ENCODE assay signal across 25 mouse cellular contexts in genomic region chr16:10482343-10482742, GRCm38 (mm10). TPM values are rescaled to one million over a fixed set of nuclear protein-coding genes. Genes with fewer than 3 reads are reported as not detected.
DNase-seq lines count a peak whose midpoint lies in the region; ATAC-seq and TF ChIP-seq lines count a peak whose summit lies in the region.
"Had no signal": no experiment of that assay in that cellular context is flagged by ENCODE, and none has a peak within 500 bp of the region (broad histone marks: within the 10 kb centered on the region; RNA-seq: fewer than 3 reads in every experiment).

No protein-coding gene starts in this region.

- DNase-seq in adrenal gland, adult 2 months, result peak; percentile 11
- no peak for DNase-seq in adrenal gland, postnatal 36 days
- peak; percentile 73 for DNase-seq in kidney, adult 2 months
- DNase-seq in CH12.LX (ENCODE audit: extremely low read depth), result no peak
- DNase-seq in kidney, postnatal 36 days, result peak; percentile 27 to 34
- no peak for DNase-seq in embryo, embryonic 11 days
- DNase-seq: cerebellum, adult 18-20 months; cerebellum, postnatal 10 days; forebrain, postnatal 0 days; heart, postnatal 4 days; liver; lung, postnatal 36 days; right cerebral cortex, postnatal 4 days; thymus, adult 2 months; thymus, postnatal 36 days had no signal

- no peak for ATAC-seq in kidney, embryonic 15.5 days (replicated peaks; ENCODE audit: low FRiP score)
- ATAC-seq: forebrain, postnatal 0 days; intestine, embryonic 16.5 days had no signal

- no peaks in the 10 kb centered on the region for H3K4me1 ChIP-seq in kidney, adult 2 months (ENCODE audit: control insufficient read depth, insufficient read depth, low read length)
- no peaks in the 10 kb centered on the region for H3K4me1 ChIP-seq in kidney, embryonic 15.5 days
- peaks cover 7 to 26% of the 10 kb centered on the region in 2 experiments for H3K4me1 ChIP-seq in CH12.LX (ENCODE audit: control insufficient read depth in 1 of 2, insufficient read depth in 2 of 2)
- H3K4me1 ChIP-seq: forebrain, embryonic 12.5 days; heart, embryonic 12.5 days; hindbrain, embryonic 13.5 days; lung, embryonic 15.5 days; megakaryocyte, embryonic 14.5 days; midbrain, embryonic 12.5 days; neural tube, embryonic 13.5 days had no signal

- in situ Hi-C loops in CH12.LX (cut with MboI; ENCODE audit: low pct_ligation_motif_present, low pct_unique_long_range_greater_than_20kb, low sequenced_read_pairs), result no loop called here

- H3K36me3 ChIP-seq in kidney, adult 2 months (ENCODE audit: control insufficient read depth, insufficient read depth, low read length), result no peaks in the 10 kb centered on the region
- no peaks in the 10 kb centered on the region for H3K36me3 ChIP-seq in kidney, embryonic 15.5 days
- no peaks in the 10 kb centered on the region for H3K36me3 ChIP-seq in CH12.LX (replicated peaks in 1 of 2; ENCODE audit: control insufficient read depth in 1 of 2, insufficient read depth in 1 of 2, low read length in 1 of 2)
- H3K36me3 ChIP-seq: forebrain, embryonic 12.5 days; heart, embryonic 12.5 days; hindbrain, embryonic 13.5 days; lung, embryonic 15.5 days; midbrain, embryonic 12.5 days; neural tube, embryonic 13.5 days had no signal

- no peaks in the 10 kb centered on the region for H3K79me2 ChIP-seq in CH12.LX (replicated peaks; ENCODE audit: control insufficient read depth, extremely low read depth, insufficient read depth, poor library complexity, severe bottlenecking)

- no peaks in the 10 kb centered on the region for H3K27me3 ChIP-seq in kidney, adult 2 months (replicated peaks; ENCODE audit: control insufficient read depth, insufficient read depth, low read length)
- no peaks in the 10 kb centered on the region for H3K27me3 ChIP-seq in kidney, embryonic 15.5 days
- no peaks in the 10 kb centered on the region for H3K27me3 ChIP-seq in CH12.LX (replicated peaks)
- H3K27me3 ChIP-seq: hindbrain, embryonic 13.5 days; lung, embryonic 15.5 days; midbrain, embryonic 12.5 days had no signal

- H3K27ac ChIP-seq in kidney, adult 2 months (ENCODE audit: insufficient read depth, low read depth, low read length), result peak overlapping the region; percentile 41; the same call in 1 of the 2 replicates
- H3K27ac ChIP-seq in kidney, embryonic 15.5 days, result no peak overlapping the region
- H3K27ac ChIP-seq in CH12.LX (ENCODE audit: insufficient read depth, low read depth), result no peak overlapping the region
- H3K27ac ChIP-seq: forebrain, embryonic 12.5 days; hindbrain, embryonic 13.5 days; lung, embryonic 15.5 days; midbrain, embryonic 12.5 days; neural tube, embryonic 13.5 days had no signal

- H3K9me3 ChIP-seq in kidney, embryonic 15.5 days (replicated peaks), result no peaks in the 10 kb centered on the region
- H3K9me3 ChIP-seq in CH12.LX (replicated peaks; ENCODE audit: low read length), result no peaks in the 10 kb centered on the region
- H3K9me3 ChIP-seq: forebrain, embryonic 12.5 days; heart, embryonic 12.5 days; hindbrain, embryonic 13.5 days; lung, embryonic 15.5 days; megakaryocyte, embryonic 14.5 days; midbrain, embryonic 12.5 days; neural tube, embryonic 13.5 days had no signal

- no peak for TF ChIP-seq EP300 in CH12.LX (IDR thresholded peaks at IDR 0.05; ENCODE audit: low read length)

- no peak overlapping the region for H3K9ac ChIP-seq in kidney, embryonic 15.5 days
- H3K9ac ChIP-seq in CH12.LX (ENCODE audit: insufficient read depth, low read depth), result no peak overlapping the region
- H3K9ac ChIP-seq: forebrain, embryonic 12.5 days; forebrain, postnatal 0 days; heart, embryonic 12.5 days; hindbrain, embryonic 13.5 days; lung, embryonic 15.5 days; midbrain, embryonic 12.5 days; neural tube, embryonic 13.5 days had no signal

- H3K4me2 ChIP-seq in kidney, embryonic 15.5 days, result no peak overlapping the region
- H3K4me2 ChIP-seq in CH12.LX (ENCODE audit: insufficient read depth, low read depth, poor library complexity, severe bottlenecking), result no peak overlapping the region
- H3K4me2 ChIP-seq: forebrain, embryonic 12.5 days; heart, embryonic 12.5 days; hindbrain, embryonic 13.5 days; lung, embryonic 15.5 days; midbrain, embryonic 12.5 days; neural tube, embryonic 13.5 days had no signal

- no peak for TF ChIP-seq POLR2A in kidney, adult 2 months (IDR thresholded peaks at IDR 0.05; ENCODE audit: low read depth, low read length)
- TF ChIP-seq POLR2A in CH12.LX (IDR thresholded peaks at IDR 0.05; ENCODE audit: low read depth, low read length), result no peak

- WGBS in kidney, adult 2 months, result 49% methylated on average over 4 of the region's 4 CpGs
- WGBS in kidney, embryonic 15.5 days, result 71% methylated on average over 4 of the region's 4 CpGs

- no peak for TF ChIP-seq RAD21 in CH12.LX (IDR thresholded peaks at IDR 0.05; ENCODE audit: low read depth, low read length)

- dilution Hi-C loops in CH12.LX (cut with MboI; ENCODE audit: extremely low pct_ligation_motif_present, extremely low pct_unique_long_range_greater_than_20kb, low sequenced_read_pairs), result no loop called here

- H3K4me3 ChIP-seq in kidney, adult 2 months (ENCODE audit: insufficient read depth, low read depth, low read length), result no peak overlapping the region
- H3K4me3 ChIP-seq in kidney, embryonic 15.5 days (replicated peaks), result no peak overlapping the region
- no peak overlapping the region for H3K4me3 ChIP-seq in CH12.LX (replicated peaks in 1 of 3; ENCODE audit: low read depth in 2 of 3, low read length in 2 of 3, poor library complexity in 1 of 3)
- H3K4me3 ChIP-seq: erythroblast, embryonic 14.5 days; forebrain, embryonic 12.5 days; heart, embryonic 12.5 days; hindbrain, embryonic 13.5 days; lung, embryonic 15.5 days; megakaryocyte, embryonic 14.5 days; midbrain, embryonic 12.5 days; neural tube, embryonic 13.5 days had no signal

- no peak for TF ChIP-seq CTCF in kidney, adult 2 months (conservative IDR thresholded peaks at IDR 0.05; ENCODE audit: insufficient read depth, insufficient read length, low read depth, low read length)
- TF ChIP-seq CTCF in CH12.LX (conservative IDR thresholded peaks at IDR 0.05 in 1 of 2, IDR thresholded peaks at IDR 0.05 in 1 of 2; ENCODE audit: low read depth in 2 of 2, low read length in 2 of 2), result no peak

TF ChIP-seq in CH12.LX, 34 proteins besides CTCF, POLR2A, EP300 and RAD21:
- 0 out of 2 replicates have a peak, but pooled peaks have one; percentile 16 for TF ChIP-seq BHLHE40 (IDR thresholded peaks at IDR 0.05; ENCODE audit: low read depth, low read length)
- TF ChIP-seq SIN3A (IDR thresholded peaks at IDR 0.05; ENCODE audit: low read length), result no peak

RNA-seq across cellular contexts. Expression of gene Ciita, which starts 2.5 kb away (rescaled TPM):
- 1 to 10 TPM; 1.4 to 2.0 TPM for total RNA-seq in adrenal gland, adult 2 months (2021)
- 2.3 and 2.9 TPM in 2 replicates for polyA plus RNA-seq in adrenal gland, adult 2 months (2012; rRNA removed)
- 1 to 10 TPM; 1.7 TPM for total RNA-seq in adrenal gland, postnatal 36 days (2021)
- polyA plus RNA-seq in kidney, adult 2 months (2012; rRNA removed), result 2.8 and 5.3 TPM in 2 replicates
- polyA plus RNA-seq in kidney, embryonic 15.5 days (2015; fragmentation: Nextera tagmentation; extraction: Ambion mirVana), result 0.49 and 1.0 TPM in 2 replicates
- 32.7 and 39.8 TPM in 2 replicates for total RNA-seq in CH12.LX (2012; rRNA removed)
- total RNA-seq in CH12.LX (2014; rRNA removed), result 38.8 and 39.1 TPM in 2 replicates
- 62.3 and 69.6 TPM in 2 replicates for polyA plus RNA-seq in CH12.LX (2012; ENCODE audit: insufficient read length, low read depth)
- total RNA-seq: forebrain, postnatal 0 days had no signal
- polyA plus RNA-seq: erythroblast, embryonic 14.5 days had no signal

RNA-seq across cellular contexts. Expression of gene Tvp23a, which starts 35.2 kb away (rescaled TPM):
- total RNA-seq in adrenal gland, adult 2 months (2021), result 1 to 10 TPM; 1.3 to 2.0 TPM
- polyA plus RNA-seq in adrenal gland, adult 2 months (2012; rRNA removed), result 1.2 and 1.5 TPM in 2 replicates
- 1 to 10 TPM; 1.2 to 1.6 TPM for total RNA-seq in adrenal gland, postnatal 36 days (2021)
- polyA plus RNA-seq in kidney, adult 2 months (2012; rRNA removed), result 0.75 and 0.84 TPM in 2 replicates
- 12.7 and 15.8 TPM in 2 replicates for polyA plus RNA-seq in kidney, embryonic 15.5 days (2015; fragmentation: Nextera tagmentation; extraction: Ambion mirVana)
- total RNA-seq in CH12.LX (2012; rRNA removed) (0.63 and 0.68 TPM in 2 replicates), CH12.LX (2014; rRNA removed) (0.18 TPM in 1 of 2 replicates, not detected in the other)
- 1.7 and 1.8 TPM in 2 replicates for polyA plus RNA-seq in CH12.LX (2012; ENCODE audit: insufficient read length, low read depth)
- polyA plus RNA-seq: erythroblast, embryonic 14.5 days had no signal

Comparison
In these comparisons a context has a peak if more than half of its experiments do, and no peak if none do; other contexts are left out.
1. DNase-seq: peak in adrenal gland, adult 2 months (single experiment), kidney, adult 2 months (single experiment) and kidney, postnatal 36 days (2 of 2); none in adrenal gland, postnatal 36 days (0 of 2), CH12.LX (single experiment) and embryo, embryonic 11 days (single experiment).